ENCODE assay signal across 8 mouse cellular contexts in the genomic region with DNA sequence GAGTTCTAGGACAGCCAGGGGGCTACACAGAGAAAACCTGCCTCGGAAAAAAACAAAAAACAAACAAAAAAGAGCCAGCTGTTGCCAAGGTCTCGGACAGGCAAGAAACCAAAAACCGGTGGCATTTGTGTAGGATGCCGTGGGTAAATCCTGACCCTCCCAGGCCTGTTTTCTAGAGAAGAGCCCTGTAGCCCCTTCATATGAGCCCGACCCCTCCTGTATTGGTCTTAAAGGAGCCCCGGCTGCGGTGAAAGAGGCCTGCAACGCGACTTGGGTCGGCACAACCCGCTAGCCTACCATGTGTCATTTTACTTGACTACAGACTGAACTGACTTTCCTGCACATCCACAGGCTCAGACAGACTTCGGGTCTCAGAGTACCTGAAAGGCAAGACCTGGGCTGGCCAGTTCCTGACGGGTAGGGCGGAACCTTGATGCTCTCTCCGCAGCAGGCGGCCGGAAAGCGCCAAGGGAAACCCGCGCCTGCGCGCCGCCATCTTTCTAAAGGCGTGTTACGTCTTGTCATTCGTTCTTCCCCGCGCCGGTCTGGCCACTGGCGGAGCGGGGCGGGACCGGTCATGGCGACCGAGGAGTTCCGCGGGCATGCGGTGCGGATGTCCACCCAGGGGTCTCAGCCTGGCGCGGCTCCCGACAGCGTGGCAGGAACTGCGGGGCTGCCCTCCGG. TPM values are rescaled to one million over a fixed set of nuclear protein-coding genes. Genes with fewer than 3 reads are reported as not detected.
DNase-seq lines count a peak whose midpoint lies in the region; ATAC-seq lines count a peak whose summit lies in the region.

A gene (plus strand): TSS at position 485 of the 684 bp plus-strand sequence.

- peak within 1 kb of the TSS; percentile 91 for H3K4me3 ChIP-seq in intestine, embryonic 16.5 days (ENCODE audit: low read length)

- H3K9me3 ChIP-seq in intestine, embryonic 16.5 days (ENCODE audit: control insufficient read depth, low read length): no peaks in the 10 kb centered on the region

- H3K27ac ChIP-seq in intestine, embryonic 16.5 days (ENCODE audit: low read length): peak within 1 kb of the TSS; percentile 84

- peak; percentile 92 for ATAC-seq in intestine, embryonic 16.5 days

- peak within 1 kb of the TSS; percentile 66 for H3K4me2 ChIP-seq in intestine, embryonic 16.5 days (ENCODE audit: low read depth, low read length)

- H3K9ac ChIP-seq in intestine, embryonic 16.5 days (ENCODE audit: low read depth, low read length): peak within 1 kb of the TSS; percentile 95

- no peaks in the 10 kb centered on the region for H3K27me3 ChIP-seq in intestine, embryonic 16.5 days (replicated peaks; ENCODE audit: control insufficient read depth, insufficient read depth, low read length)

- intact Hi-C loops in gastrocnemius, postnatal 36 days (cut with DNase I): loop anchor here (5.0 kb wide), 1 partner anchor 225 kb away; no protein-coding TSS in a partner anchor
- intact Hi-C loops in left cerebral cortex, postnatal 25 days (cut with DNase I): no loop called here

- 2% methylated on average over 45 of the region's 45 CpGs for WGBS in intestine, embryonic 16.5 days

- H3K36me3 ChIP-seq in intestine, embryonic 16.5 days (ENCODE audit: control insufficient read depth, insufficient read depth, low read length): peaks cover 14% of the 10 kb centered on the region

- H3K4me1 ChIP-seq in intestine, embryonic 16.5 days (ENCODE audit: control insufficient read depth, insufficient read depth, low read length): peaks cover 19% of the 10 kb centered on the region

- peak; percentile 89 for DNase-seq in adrenal gland, adult 8-10 months
- peak; percentile 81 for DNase-seq in embryo, embryonic 11.5 days (ENCODE audit: low read depth, low spot score)
- DNase-seq in gastrocnemius, postnatal 36 days: peak; percentile 86 to 89
- DNase-seq in left cerebral cortex, postnatal 25 days (ENCODE audit: low spot score in 2 of 2): peak; percentile 92 to 95
- peak; percentile 87 for DNase-seq in mesoderm, embryonic 11.5 days (ENCODE audit: low read depth, low spot score)
- DNase-seq in right cerebral cortex, postnatal 25 days: peak; percentile 93
- DNase-seq in urinary bladder, postnatal 36 days (ENCODE audit: low spot score in 2 of 2): peak; percentile 84 to 92

RNA-seq across cellular contexts. Expression of the gene that starts here (rescaled TPM):
- 10 to 100 TPM; 25.5 to 34.9 (median 31.0) TPM for total RNA-seq in adrenal gland, adult 8-10 months (2022)
- total RNA-seq in gastrocnemius, postnatal 36 days (2021): 1 to 10 TPM; 4.0 to 5.5 TPM
- 13.6 and 13.7 TPM in 2 replicates for polyA plus RNA-seq in intestine, embryonic 16.5 days (2015; fragmentation: Nextera tagmentation; extraction: Ambion mirVana)
- 10 to 100 TPM; 20.6 to 23.5 TPM for total RNA-seq in left cerebral cortex, postnatal 25 days (2021)

Comparison
In these comparisons a context has a peak if more than half of its experiments do, and no peak if none do; other contexts are left out.
1. Peak in every context shown above with its lines: DNase-seq, ATAC-seq, H3K4me3 ChIP-seq and H3K27ac ChIP-seq.